Comparison of ENCODE assay signal across 16 mouse cellular contexts in the genomic region with DNA sequence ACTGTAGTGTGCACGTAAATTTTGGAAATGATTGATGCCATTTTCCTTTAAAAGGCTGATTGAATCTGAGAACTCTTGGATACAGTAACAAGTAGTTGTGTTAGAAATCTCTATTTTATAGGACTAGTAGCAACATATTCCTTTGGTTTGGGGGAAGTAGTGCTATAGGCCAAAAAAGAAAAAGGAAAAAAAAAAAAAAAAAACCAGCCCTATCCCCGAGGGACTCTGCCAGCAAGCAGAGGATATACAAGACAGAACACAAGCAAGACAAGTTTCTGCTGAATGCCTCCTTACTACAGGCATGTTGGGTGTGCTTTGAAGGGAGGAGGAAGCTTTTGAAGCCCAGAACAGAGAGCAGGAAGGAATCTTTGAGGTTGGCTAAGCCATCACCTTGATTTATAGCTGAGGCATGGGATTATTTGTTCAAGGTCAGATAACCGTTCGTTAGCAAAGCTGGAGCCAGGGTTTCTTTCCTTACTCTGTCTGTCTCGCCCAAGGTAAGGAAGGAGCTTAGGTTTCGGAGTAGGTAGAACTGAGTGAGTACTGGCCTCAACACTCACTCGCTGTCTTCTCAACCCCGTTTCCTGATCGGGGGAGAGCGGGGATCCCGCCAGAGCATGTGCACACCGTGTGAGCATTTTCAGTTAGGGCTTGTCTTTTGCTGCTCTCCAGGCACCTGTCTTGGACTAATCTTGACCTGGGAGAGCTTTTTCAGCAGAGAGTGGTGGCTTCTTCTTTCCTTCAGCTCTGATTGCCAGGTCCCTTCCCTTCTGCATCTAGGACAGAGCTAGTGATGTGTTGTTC. TPM values are rescaled to one million over a fixed set of nuclear protein-coding genes. Genes with fewer than 3 reads are reported as not detected.
DNase-seq lines count a peak whose midpoint lies in the region; ATAC-seq lines count a peak whose summit lies in the region.
"Had no signal": no experiment of that assay in that cellular context is flagged by ENCODE, and none has a peak within 500 bp of the region (broad histone marks: within the 10 kb centered on the region; RNA-seq: fewer than 3 reads in every experiment).

No protein-coding gene starts in this region.

- peak overlapping the region; percentile 19 for H3K27ac ChIP-seq in kidney, embryonic 15.5 days
- no peak overlapping the region for H3K27ac ChIP-seq in embryonic facial prominence, embryonic 14.5 days (replicated peaks; ENCODE audit: low read depth, low read length)
- H3K27ac ChIP-seq in forebrain, embryonic 13.5 days: no peak overlapping the region
- H3K27ac ChIP-seq: hindbrain, embryonic 10.5 days; limb, embryonic 13.5 days had no signal

- H3K4me1 ChIP-seq in kidney, embryonic 15.5 days: peaks cover 26% of the 10 kb centered on the region
- no peaks in the 10 kb centered on the region; the same call in 1 of the 2 replicates for H3K4me1 ChIP-seq in embryonic facial prominence, embryonic 14.5 days (ENCODE audit: control insufficient read depth, insufficient read depth, low read length)
- H3K4me1 ChIP-seq in forebrain, embryonic 13.5 days: 0 out of 2 replicates have a peak, but pooled peaks cover 4% of the 10 kb centered on the region
- H3K4me1 ChIP-seq: hindbrain, embryonic 10.5 days; limb, embryonic 13.5 days had no signal

- H3K36me3 ChIP-seq in kidney, embryonic 15.5 days: peaks cover 15% of the 10 kb centered on the region
- H3K36me3 ChIP-seq in embryonic facial prominence, embryonic 14.5 days (ENCODE audit: control insufficient read depth, insufficient read depth, low read length): peaks cover 21% of the 10 kb centered on the region; the same call in 1 of the 2 replicates
- peaks cover 10% of the 10 kb centered on the region for H3K36me3 ChIP-seq in forebrain, embryonic 13.5 days (ENCODE audit: poor library complexity, severe bottlenecking)

- H3K4me2 ChIP-seq in kidney, embryonic 15.5 days: peak overlapping the region; percentile 3; the same call in 1 of the 2 replicates
- H3K4me2 ChIP-seq in embryonic facial prominence, embryonic 14.5 days (ENCODE audit: low read depth, low read length): no peak overlapping the region
- no peak overlapping the region for H3K4me2 ChIP-seq in forebrain, embryonic 13.5 days
- H3K4me2 ChIP-seq: heart, embryonic 12.5 days; limb, embryonic 13.5 days had no signal

- peak; percentile 46 to 73 for DNase-seq in adrenal gland, adult (ENCODE audit: inconsistent age in 2 of 2, low spot score in 1 of 2)
- DNase-seq in adrenal gland, adult 8-10 months: no peak
- no peak for DNase-seq in kidney, adult 9 months
- peak; percentile 51 for DNase-seq in embryonic facial prominence, embryonic 14.5 days (ENCODE audit: low spot score)
- peak; percentile 32 for DNase-seq in naive thymus-derived CD4-positive, alpha-beta T cell, adult 2 months (ENCODE audit: low read depth)
- no peak for DNase-seq in right cerebral cortex, postnatal 4 days
- DNase-seq: cerebellum, adult 11-12 months; gastrocnemius, postnatal 36 days; layer of hippocampus, postnatal 36 days; lung, adult 18-20 months had no signal

- 21% methylated on average over 12 of the region's 12 CpGs for WGBS in kidney, embryonic 15.5 days
- WGBS in embryonic facial prominence, embryonic 14.5 days: 85% methylated on average over 12 of the region's 12 CpGs
- WGBS in forebrain, embryonic 13.5 days: 93% methylated on average over 12 of the region's 12 CpGs

- H3K9ac ChIP-seq in kidney, embryonic 15.5 days: no peak overlapping the region
- H3K9ac ChIP-seq in embryonic facial prominence, embryonic 14.5 days (ENCODE audit: low read depth, low read length): no peak overlapping the region
- no peak overlapping the region for H3K9ac ChIP-seq in forebrain, embryonic 13.5 days
- H3K9ac ChIP-seq: heart, embryonic 12.5 days; limb, embryonic 13.5 days had no signal

- H3K9me3 ChIP-seq in kidney, embryonic 15.5 days (replicated peaks): no peaks in the 10 kb centered on the region
- H3K9me3 ChIP-seq in embryonic facial prominence, embryonic 14.5 days (ENCODE audit: control insufficient read depth, low read length): no peaks in the 10 kb centered on the region
- no peaks in the 10 kb centered on the region for H3K9me3 ChIP-seq in forebrain, embryonic 13.5 days (replicated peaks)
- H3K9me3 ChIP-seq: heart, embryonic 12.5 days; hindbrain, embryonic 10.5 days; limb, embryonic 13.5 days; megakaryocyte, embryonic 14.5 days had no signal

- H3K27me3 ChIP-seq in kidney, embryonic 15.5 days: no peaks in the 10 kb centered on the region
- H3K27me3 ChIP-seq in embryonic facial prominence, embryonic 14.5 days (replicated peaks; ENCODE audit: control insufficient read depth, insufficient read depth, low read length): no peaks in the 10 kb centered on the region
- H3K27me3 ChIP-seq in forebrain, embryonic 13.5 days: no peaks in the 10 kb centered on the region
- H3K27me3 ChIP-seq: heart, embryonic 12.5 days; limb, embryonic 13.5 days; megakaryocyte, embryonic 14.5 days had no signal

- no peak overlapping the region for H3K4me3 ChIP-seq in kidney, embryonic 15.5 days (replicated peaks)
- no peak overlapping the region for H3K4me3 ChIP-seq in embryonic facial prominence, embryonic 14.5 days (ENCODE audit: low read depth, low read length)
- no peak overlapping the region for H3K4me3 ChIP-seq in forebrain, embryonic 13.5 days
- H3K4me3 ChIP-seq: heart, embryonic 12.5 days; hindbrain, embryonic 10.5 days; limb, embryonic 13.5 days; megakaryocyte, embryonic 14.5 days had no signal

- peak; percentile 83 for ATAC-seq in kidney, embryonic 15.5 days (replicated peaks; ENCODE audit: low FRiP score)
- ATAC-seq in embryonic facial prominence, embryonic 14.5 days (ENCODE audit: low read depth): peak; percentile 56
- no peak for ATAC-seq in forebrain, embryonic 13.5 days

RNA-seq across cellular contexts. Expression of a gene that starts 39.3 kb away (rescaled TPM):
- total RNA-seq in adrenal gland, adult 8-10 months (2022): 10 to 100 TPM; 15.1 to 22.2 (median 19.4) TPM
- polyA plus RNA-seq in kidney, embryonic 15.5 days (2015; fragmentation: Nextera tagmentation; extraction: Ambion mirVana): 28.2 and 28.7 TPM in 2 replicates
- polyA plus RNA-seq in embryonic facial prominence, embryonic 14.5 days (2014; fragmentation: Nextera tagmentation; extraction: Ambion mirVana): 19.3 and 23.3 TPM in 2 replicates
- polyA plus RNA-seq in forebrain, embryonic 13.5 days (2015; fragmentation: Nextera tagmentation; extraction: Ambion mirVana): 26.4 and 28.0 TPM in 2 replicates

RNA-seq across cellular contexts. Expression of a gene that starts 58.4 kb away (rescaled TPM):
- 1 to 10 TPM; 1.2 to 4.0 (median 2.2) TPM for total RNA-seq in adrenal gland, adult 8-10 months (2022)
- polyA plus RNA-seq in kidney, embryonic 15.5 days (2015; fragmentation: Nextera tagmentation; extraction: Ambion mirVana): 2.6 and 2.7 TPM in 2 replicates
- 2.7 and 3.9 TPM in 2 replicates for polyA plus RNA-seq in embryonic facial prominence, embryonic 14.5 days (2014; fragmentation: Nextera tagmentation; extraction: Ambion mirVana)
- polyA plus RNA-seq in forebrain, embryonic 13.5 days (2015; fragmentation: Nextera tagmentation; extraction: Ambion mirVana): 0.82 and 0.96 TPM in 2 replicates
- total RNA-seq: gastrocnemius, postnatal 36 days had no signal

Comparison
In these comparisons a context has a peak if more than half of its experiments do, and no peak if none do; other contexts are left out.
1. DNase-seq: peak in adrenal gland, adult (2 of 2), embryonic facial prominence, embryonic 14.5 days (single experiment) and naive thymus-derived CD4-positive, alpha-beta T cell, adult 2 months (single experiment); none in adrenal gland, adult 8-10 months (single experiment), kidney, adult 9 months (single experiment) and right cerebral cortex, postnatal 4 days (single experiment).